Mouse (Mus musculus): ENCODE measurements around the gene Sppl2b. TPM values are rescaled to one million over a fixed set of nuclear protein-coding genes. Genes with fewer than 3 reads are reported as not detected.

The Sppl2b gene
- polyA plus RNA-seq, 1 experiment: 71.5 TPM

DNA sequence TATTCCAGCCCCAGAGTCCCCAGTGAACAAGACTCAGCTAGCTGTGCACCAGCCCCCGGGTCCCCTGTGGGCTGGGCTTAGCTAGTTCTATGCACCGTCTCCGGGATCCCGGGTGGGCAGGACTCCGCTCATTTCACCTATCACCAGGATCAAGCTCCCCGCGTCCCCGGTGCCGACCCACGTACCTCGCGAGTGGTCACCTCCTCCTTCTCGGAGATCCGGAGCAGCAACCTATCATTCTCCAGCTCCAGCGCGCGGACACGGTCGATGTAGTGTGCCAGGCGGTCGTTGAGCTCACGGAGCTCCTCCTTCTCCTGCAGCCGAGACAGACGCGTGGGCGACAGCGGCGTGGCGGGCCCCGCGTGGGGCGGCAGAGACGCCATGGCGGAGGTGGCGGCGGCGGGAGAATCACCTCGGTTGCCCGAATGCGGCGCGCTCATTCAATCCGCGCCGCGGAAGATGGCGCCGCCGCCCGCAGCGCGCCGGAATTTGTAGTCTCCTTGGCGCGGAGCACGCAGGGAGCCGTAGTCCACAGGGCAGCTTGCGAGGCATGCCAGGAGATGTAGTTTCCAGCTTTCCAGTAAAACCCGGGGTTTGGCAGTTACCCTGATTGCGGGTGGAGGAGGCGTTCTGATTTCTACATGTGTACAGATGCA lies 62.8 kb downstream of the Sppl2b start, which contains the start of gene Lmnb2:
Gene Lmnb2 (minus strand): TSS at position 467 of the 656 bp plus-strand sequence.
- no peak for DNase-seq (ENCODE audit: low read depth)

Other genes with a start within 250 kb of the Sppl2b start
- 1.5 and 2.1 TPM in 2 replicates for gene Gm49322, start 249.3 kb upstream of the Sppl2b start, polyA plus RNA-seq (2012; rRNA removed)
- gene Csnk1g2, start 232.4 kb upstream of the Sppl2b start, polyA plus RNA-seq (2012; rRNA removed): 228 and 235 TPM in 2 replicates
- 74.5 and 89.2 TPM in 2 replicates for gene Btbd2, start 198.2 kb upstream of the Sppl2b start, polyA plus RNA-seq (2012; rRNA removed)
- 420 and 516 TPM in 2 replicates for gene Mknk2, start 177.2 kb upstream of the Sppl2b start, polyA plus RNA-seq (2012; rRNA removed)
- gene Mob3a, start 153.3 kb upstream of the Sppl2b start, polyA plus RNA-seq (2012; rRNA removed): 34.8 and 45.6 TPM in 2 replicates
- 62.8 and 75.4 TPM in 2 replicates for gene Izumo4, start 153.1 kb upstream of the Sppl2b start, polyA plus RNA-seq (2012; rRNA removed)
- 149 and 151 TPM in 2 replicates for gene Ap3d1, start 113.0 kb upstream of the Sppl2b start, polyA plus RNA-seq (2012; rRNA removed)
- gene Dot1l, start 100.1 kb upstream of the Sppl2b start, polyA plus RNA-seq (2012; rRNA removed): 18.7 and 38.6 TPM in 2 replicates
- 20.1 and 33.9 TPM in 2 replicates for gene Sf3a2, start 57.1 kb upstream of the Sppl2b start, polyA plus RNA-seq (2012; rRNA removed)
- gene Plekhj1, start 56.6 kb upstream of the Sppl2b start, polyA plus RNA-seq (2012; rRNA removed): 44.2 and 56.6 TPM in 2 replicates
- 0.38 and 0.39 TPM in 2 replicates for gene Amh, start 50.0 kb upstream of the Sppl2b start, polyA plus RNA-seq (2012; rRNA removed)
- 0.22 and 0.63 TPM in 2 replicates for gene Jsrp1, start 41.8 kb upstream of the Sppl2b start, polyA plus RNA-seq (2012; rRNA removed)
- 628 and 915 TPM in 2 replicates for gene Oaz1, start 28.6 kb upstream of the Sppl2b start, polyA plus RNA-seq (2012; rRNA removed)
- gene Lingo3, start 11.2 kb upstream of the Sppl2b start, polyA plus RNA-seq (2012; rRNA removed): 0.04 TPM in 1 of 2 replicates, not detected in the other
- 80.4 and 114 TPM in 2 replicates for gene Lsm7, start 66 bp upstream of the Sppl2b start, polyA plus RNA-seq (2012; rRNA removed)
- gene Tmprss9, start 16.6 kb downstream of the Sppl2b start, polyA plus RNA-seq (2012; rRNA removed): 0.12 and 0.13 TPM in 2 replicates
- gene Timm13, start 45.7 kb downstream of the Sppl2b start, polyA plus RNA-seq (2012; rRNA removed): 137 and 184 TPM in 2 replicates
- gene Lmnb2, start 63.0 kb downstream of the Sppl2b start, polyA plus RNA-seq (2012; rRNA removed): 12.9 and 14.1 TPM in 2 replicates
- gene Gadd45b, start 74.8 kb downstream of the Sppl2b start, polyA plus RNA-seq (2012; rRNA removed): 14.7 and 15.3 TPM in 2 replicates
- 5.9 and 6.3 TPM in 2 replicates for gene Gng7, start 159.7 kb downstream of the Sppl2b start, polyA plus RNA-seq (2012; rRNA removed)
- not detected in 2 replicates for gene Diras1, start 170.4 kb downstream of the Sppl2b start, polyA plus RNA-seq (2012; rRNA removed)
- gene Slc39a3, start 182.2 kb downstream of the Sppl2b start, polyA plus RNA-seq (2012; rRNA removed): 31.0 and 34.3 TPM in 2 replicates
- 197 and 235 TPM in 2 replicates for gene Sgta, start 204.9 kb downstream of the Sppl2b start, polyA plus RNA-seq (2012; rRNA removed)
- 31.7 and 35.0 TPM in 2 replicates for gene Thop1, start 214.8 kb downstream of the Sppl2b start, polyA plus RNA-seq (2012; rRNA removed)
- 0.41 and 0.61 TPM in 2 replicates for gene Creb3l3, start 243.6 kb downstream of the Sppl2b start, polyA plus RNA-seq (2012; rRNA removed)